Mouse (Mus musculus) neutrophil, adult 5-6 weeks (primary cell): Measurements from ENCODE around the gene Slc23a2. TPM values are rescaled to one million over a fixed set of nuclear protein-coding genes. Genes with fewer than 3 reads are reported as not detected.

Experiments used
- ATAC-seq: fragments of 151-379, 151-347 bp; 2 replicates; pipeline ENCODE4 v1.8.0; 2017; ENCODE audit warnings: mild to moderate bottlenecking, moderate TSS enrichment; ENCODE audit not compliant: insufficient number of reproducible peaks, poor library complexity, low FRiP score, severe bottlenecking; ENCODE audit errors: extremely low read depth
- total RNA-seq: library from RNA; stranded (forward); fragments of 200-1000 nt; gene quantifications from 2 replicates; pipeline ENCODE4 v1.2.3, GENCODE M21; 2017

Slc23a2 gene
- total RNA-seq, 1 experiment from 2014 or later = 16.5 TPM

DNA sequence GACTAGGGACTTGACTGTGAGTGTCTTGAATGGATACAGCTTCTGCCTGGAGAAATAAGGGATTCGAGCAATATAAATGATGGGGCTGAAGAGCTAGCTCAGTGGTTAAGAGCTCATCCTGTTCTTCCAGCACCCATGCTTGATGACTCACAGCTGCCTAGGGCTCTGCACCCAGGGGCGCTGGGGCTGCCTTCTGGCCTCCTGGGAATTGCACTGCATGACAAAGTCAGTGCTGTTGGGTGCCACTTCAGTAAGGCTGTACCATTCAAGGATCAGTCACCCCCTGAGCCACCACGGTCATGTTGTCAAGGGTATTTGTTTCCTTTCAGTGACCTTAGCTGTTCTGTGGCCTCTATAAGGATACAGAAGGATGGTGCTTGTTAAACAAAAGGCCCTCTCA is 81.1 kb downstream of the Slc23a2 start:
- ATAC-seq = no peak

DNA sequence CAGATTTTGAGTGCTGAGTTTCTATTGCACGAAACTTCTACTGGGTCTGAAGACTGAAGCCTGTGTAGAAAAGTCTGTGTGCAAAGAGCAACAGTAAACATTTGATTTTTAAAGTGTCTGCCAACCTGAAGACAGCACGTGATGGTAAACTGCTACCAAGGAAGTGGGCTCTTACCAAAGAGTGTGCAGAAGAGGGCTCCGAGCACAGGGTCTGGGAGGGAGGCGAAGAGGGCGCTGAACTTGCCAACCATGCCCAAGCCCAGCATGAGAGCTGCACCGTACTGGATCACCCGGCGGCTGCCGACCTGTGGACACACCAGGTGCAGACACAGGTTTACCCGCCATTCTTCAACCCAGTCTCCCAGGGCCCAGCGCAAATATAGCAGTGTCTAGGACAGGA is 83.0 kb downstream of the Slc23a2 start:
- ATAC-seq = no peak

DNA sequence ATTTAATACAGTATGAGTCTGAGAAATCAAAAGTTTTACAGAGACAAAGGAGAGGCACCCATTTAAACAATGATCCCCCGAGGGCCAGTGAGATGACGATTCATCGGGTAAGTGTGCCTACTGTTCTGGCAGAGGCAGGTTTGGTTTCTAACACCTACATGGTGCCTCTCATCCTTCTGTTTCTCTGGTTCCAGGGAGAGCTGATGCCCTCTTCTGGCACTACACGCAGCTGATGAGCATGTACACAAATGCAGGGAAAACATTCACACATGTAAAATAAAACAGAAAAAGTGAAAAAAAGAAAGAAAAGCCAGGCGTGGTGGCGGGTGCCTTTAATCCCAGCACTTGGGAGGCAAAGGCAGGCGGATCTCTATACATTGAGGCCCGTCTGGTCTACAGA is 85.0 kb downstream of the Slc23a2 start:
- ATAC-seq = 0 out of 2 replicates have a peak, but pooled peaks have one; percentile 38

DNA sequence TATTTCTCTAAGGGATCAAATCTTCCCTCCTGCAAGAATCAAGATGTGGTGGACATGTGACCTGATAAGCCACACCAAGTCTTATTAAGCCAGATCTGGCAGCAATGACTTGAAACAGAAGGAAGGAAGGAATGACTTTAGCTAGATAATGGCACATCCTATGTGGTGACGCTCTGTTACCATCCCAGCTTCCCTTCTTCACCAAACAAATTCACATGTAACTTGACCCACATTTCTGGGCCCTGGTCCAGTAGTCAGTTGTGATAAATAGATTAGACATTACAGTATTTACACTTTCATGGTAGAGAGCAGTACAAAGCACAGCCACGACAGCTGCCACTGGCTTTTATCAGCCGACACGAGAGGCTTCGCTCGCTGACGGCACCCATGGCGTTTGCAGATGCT is 89.6 kb downstream of the Slc23a2 start:
- no peak for ATAC-seq

DNA sequence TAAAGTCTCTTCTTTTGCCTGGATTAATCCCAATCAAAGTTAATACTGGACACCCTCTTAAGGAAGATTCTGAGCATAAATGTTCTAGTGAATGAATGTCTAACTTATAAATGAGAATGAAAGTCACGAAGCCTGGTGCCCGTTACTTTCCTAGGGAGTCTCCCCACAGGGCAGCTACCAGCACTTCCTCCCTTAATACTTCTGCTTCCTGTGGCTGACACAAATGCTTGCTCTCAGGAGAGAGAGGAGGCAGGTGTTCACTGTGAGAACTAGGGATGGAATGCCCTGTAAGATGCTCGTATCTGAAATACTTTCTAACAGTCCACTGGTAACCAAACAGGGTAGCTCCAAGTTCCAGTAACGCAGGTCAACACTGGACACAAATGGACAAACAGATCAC is 91.1 kb downstream of the Slc23a2 start:
- 0 out of 2 replicates have a peak, but pooled peaks have one; percentile 50 for ATAC-seq

DNA sequence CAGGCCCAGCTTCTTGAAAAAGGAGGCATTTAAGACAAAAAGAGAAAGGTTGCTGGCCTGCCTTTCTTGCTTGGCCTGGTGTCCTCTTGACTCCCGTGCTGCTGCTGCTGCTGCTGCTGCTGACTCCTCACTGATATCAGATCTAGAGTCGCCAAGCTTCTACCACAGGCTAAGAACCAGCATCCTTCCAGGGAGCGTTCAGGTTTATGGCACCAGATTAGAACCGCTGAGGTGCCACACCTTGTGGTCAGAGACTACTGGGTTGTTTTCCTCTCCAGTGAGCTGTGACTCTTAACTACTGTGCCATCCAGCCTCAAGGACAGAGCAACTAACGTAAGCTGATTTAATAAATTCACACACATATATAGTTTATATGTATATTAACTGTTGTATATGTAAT is 93.1 kb downstream of the Slc23a2 start:
- peak; percentile 51; the same call in 1 of the 2 replicates for ATAC-seq

DNA sequence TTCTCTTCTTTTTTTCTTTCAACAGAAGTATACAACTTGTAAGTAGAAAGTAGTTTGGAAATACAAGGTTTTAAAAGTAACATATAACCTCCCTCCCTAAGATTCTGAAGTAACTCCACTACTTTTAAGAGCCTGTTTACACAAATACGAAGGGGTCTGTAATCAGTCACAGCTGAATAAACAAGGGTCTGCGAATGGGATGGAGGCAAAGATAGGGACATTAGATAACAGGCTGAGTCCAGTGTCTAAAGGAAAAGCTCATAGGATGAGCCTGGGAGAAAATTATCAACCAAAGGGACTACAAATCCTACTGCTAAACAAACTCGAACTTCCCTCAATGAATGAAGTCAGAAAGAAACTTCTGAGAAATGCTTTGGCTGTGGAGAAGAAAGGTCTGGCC is 95.0 kb downstream of the Slc23a2 start:
- no peak for ATAC-seq

DNA sequence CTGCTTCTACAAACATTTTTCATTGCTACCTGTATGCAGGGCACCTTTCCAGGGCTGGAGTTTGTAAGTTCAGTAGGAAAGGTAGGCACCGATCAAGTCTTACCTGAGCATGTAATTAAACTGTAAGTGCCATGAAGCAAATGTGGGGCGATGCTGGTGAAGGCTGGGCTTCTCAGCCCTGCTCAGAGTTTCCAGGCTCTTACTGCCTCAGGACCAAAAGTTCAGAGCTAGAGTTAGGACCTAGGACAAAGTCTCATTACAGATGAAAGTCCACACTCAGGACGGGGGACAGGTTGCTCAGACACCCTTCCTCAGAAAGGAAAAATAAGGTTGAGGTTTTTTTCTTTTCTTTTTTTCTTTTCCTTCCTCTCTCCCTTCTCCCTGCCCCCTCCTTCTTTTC is 95.4 kb downstream of the Slc23a2 start:
- ATAC-seq = no peak

DNA sequence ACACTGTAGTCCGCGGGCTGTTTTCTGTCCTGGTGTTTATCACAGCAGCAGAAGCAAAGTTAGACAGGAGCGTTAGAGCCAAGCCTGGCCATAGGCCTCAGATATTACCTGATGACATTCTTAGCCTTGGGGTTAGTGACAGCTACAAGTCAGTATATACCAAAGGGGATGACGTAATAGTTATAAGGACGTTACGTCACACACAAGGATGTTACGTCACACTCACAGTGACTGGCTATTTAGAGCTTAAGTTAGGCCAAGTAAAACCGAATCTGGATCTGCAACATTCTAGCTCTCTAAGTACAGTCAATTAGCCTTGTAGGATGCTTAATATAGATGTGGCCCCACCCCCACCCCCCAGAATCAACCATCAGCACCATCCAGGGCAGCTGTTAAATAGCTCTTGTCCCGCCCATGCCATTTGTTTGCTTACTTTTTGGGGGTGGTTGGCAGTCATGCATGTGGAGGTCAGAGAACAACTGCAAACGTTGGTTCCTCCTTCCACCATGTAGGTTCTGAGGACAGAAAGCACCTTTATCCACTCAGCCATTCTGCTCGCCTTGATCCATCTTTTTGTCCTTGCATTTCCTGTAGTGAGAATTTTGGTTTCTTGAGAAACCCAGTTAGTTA is 96.7 kb downstream of the Slc23a2 start:
- peak; percentile 30; the same call in 1 of the 2 replicates for ATAC-seq

DNA sequence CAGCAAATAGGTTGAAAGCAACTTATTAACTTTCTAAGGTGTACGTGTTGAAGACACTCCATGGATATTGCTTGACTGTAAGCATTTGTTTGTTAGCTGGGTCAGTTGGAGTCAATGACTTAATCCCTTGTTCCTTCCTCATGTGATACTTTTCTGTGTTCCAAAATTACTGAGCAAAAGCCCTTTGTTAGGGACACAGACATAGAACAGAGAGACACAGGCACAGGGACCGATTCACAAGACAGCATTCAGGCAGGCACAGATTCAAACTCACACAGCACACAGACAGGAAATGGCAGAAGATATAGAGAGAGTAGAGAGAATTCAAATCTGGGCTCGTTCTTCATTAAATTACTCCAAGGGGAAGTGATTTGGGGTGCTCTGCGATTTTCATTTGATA is 97.5 kb downstream of the Slc23a2 start:
- ATAC-seq = no peak

DNA sequence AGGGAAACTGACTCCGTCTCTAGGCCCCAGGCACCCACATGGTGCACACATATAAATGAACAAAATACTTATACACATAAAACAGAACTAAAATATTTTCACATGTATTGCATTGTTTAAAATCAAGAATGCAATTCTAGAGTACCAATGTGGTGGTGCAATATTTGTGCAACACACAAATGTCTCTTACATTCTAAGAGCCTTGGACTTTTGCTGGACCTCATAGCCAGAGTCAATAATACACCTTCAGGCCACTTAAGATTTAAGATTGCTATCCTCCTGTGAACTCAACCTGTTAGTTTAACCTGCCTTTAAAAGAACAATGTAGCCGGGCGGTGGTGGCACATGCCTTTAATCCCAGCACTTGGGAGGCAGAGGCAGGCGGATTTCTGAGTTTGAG is 98.2 kb downstream of the Slc23a2 start:
- ATAC-seq = no peak

DNA sequence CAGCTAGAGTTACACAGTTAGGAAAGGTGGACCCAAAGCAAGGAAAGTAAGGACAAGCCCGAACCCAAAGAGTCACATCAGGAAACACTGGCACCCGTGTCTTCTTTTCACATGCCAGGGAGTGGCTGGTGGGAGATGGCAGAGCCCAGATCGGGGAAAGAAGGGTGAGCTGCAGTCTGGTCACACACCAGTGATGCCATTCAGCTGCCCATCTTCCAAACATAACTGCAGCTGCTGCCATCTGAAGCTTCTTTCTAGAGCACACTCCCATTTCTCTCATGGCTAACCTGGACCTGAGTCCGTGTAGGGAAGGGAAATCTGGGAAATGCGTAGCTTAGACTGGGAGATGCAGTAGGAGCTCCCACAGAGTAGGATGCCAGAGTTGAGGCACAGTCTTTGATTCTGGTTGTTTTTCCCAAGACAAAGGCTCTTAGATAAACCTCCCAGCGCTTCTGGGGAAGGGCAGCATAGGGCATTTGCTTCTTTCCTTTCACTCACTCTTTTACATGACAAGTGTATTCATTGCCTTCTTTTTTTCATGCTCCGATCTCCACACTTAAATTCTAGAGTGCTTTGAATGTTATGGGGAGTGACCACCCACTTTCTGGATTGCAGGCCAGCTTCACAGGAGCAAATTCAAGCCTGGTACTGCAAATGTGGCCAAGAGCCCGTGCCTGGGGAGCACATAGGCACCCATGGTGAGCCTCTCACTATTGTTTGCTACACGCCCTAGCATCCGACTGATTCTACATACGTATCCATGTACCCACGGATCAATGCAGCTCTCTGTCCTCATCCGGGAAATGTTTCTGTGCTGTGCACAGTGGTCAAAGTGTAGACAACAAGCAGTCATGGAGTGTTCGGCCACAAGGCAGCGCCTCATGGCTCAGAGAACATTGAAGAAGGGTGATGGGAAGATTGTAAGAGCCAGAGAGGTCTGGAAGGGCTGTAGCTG is 100.3 kb downstream of the Slc23a2 start:
- no peak for ATAC-seq

DNA sequence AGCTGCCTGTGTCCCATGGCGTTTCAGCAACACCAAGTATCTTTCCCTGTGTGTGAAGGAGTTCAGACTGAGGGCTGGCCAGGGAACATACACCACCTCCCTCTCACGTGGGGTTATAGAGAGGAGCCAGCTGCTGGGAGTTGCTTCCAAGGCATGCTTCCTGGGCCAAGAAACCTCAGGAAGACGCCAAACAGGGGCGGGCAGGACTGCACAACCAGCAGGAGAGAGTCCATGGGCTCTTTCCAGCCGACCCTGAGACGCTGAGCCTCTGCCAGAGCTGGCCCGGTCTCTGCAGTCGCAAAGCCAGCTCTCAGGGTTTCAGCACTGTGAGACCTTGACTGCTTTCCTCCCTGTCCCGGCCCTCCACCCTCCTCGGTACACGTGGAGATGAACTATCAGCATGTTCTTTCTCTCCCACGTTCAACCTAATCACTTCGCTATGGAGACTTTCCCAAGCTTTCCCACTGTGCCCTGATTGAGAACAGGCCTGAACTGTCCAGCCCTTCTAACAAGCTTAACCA is 101.7 kb downstream of the Slc23a2 start:
- no peak for ATAC-seq

DNA sequence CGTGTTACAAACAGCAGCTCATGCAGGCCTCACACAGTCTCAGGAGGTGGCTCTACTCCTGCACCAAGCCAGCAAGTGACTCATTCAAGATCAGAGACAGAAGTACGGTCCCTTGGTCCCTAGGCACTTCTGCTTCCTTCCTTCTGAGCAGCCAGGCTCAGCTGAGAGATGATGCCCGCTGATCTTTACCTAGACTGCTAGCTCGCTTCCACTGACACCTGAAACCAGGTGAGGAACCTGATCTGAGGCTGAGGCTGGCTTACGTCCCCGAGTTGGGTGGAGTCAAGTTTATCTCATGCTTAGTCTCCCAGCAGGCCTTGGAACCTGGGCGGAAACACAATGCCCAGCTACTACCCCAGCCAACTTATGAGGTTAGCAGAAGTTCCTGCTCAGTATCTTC is 105.0 kb downstream of the Slc23a2 start:
- ATAC-seq = peak; percentile 72

DNA sequence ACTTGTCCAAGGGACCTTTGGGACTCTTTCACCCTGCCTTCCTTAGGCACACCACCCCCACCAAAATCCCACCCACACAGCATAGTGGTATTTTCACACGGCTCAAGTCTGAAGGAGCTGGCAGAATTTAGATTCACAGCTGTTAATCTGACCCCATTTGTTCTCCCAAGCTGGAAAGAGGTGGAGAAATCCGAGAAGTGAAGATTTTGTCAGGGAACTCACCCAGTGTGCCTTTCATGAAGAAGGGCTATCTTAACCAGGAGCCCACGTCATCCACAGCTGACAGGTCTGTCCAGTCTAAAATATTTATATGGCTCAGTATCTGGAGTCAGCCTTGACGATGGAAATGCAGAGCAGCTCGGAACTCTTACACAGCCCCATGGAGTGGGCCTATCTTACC is 108.6 kb downstream of the Slc23a2 start:
- no peak for ATAC-seq

DNA sequence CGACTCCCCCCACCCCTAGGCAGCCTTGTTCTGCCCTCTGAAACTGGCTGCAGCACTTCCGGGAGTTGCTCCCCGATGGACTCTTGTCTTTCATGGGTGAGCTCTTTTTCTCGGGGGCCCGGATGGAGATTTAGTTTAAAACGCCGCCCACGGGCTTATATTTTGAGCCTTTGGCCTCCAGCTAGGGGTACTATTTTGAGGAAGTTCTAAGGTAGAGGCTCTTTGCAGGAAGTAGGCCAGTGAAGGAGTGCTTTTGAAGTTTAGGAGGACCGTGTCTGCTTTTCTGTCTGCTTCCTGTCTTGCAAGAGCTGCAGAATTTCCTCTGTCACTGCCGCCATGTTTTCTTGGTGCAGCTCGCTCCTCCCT is 109.5 kb downstream of the Slc23a2 start:
- peak; percentile 76 for ATAC-seq

DNA sequence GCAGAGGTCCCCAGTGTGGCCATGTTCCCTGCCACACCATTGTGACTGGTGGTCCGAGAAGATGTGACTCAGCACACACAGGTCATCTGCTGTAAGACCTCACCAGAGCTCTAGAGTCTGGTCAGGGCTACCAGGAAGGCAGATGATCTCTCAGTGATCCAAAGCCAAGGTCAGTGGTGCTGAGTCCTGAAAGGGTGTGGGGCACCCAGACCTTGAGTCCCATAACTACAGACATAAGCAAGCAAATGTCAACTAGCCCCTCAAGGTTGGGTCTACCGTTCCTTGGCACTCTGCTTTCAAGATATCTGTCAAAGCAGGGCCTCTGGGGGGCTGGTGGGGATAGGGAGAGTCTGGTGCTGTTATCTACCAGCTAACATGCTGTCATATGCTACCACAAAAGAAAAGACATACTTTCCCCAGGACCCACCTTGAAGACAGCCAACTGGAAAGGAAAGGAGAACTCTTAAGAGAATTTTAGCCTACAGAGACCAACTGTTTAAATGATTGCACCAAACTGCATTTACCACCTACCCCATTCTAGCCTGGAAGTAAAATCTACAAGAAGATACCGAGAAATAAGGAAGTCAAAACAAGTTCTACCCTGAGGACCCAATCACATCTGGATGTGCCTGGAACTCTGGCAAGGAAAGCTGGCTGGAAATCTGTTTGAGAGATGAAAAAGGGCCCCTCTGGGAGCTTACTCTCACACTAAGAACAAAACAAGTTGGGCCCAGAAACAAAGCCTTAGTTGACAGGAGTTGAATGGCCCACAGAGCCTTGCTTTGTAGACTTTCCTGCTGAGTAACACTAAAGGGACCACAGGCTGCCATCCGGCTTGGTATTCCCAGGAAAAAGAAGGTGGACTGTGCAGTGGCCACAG is 110.1 kb downstream of the Slc23a2 start:
- no peak for ATAC-seq

DNA sequence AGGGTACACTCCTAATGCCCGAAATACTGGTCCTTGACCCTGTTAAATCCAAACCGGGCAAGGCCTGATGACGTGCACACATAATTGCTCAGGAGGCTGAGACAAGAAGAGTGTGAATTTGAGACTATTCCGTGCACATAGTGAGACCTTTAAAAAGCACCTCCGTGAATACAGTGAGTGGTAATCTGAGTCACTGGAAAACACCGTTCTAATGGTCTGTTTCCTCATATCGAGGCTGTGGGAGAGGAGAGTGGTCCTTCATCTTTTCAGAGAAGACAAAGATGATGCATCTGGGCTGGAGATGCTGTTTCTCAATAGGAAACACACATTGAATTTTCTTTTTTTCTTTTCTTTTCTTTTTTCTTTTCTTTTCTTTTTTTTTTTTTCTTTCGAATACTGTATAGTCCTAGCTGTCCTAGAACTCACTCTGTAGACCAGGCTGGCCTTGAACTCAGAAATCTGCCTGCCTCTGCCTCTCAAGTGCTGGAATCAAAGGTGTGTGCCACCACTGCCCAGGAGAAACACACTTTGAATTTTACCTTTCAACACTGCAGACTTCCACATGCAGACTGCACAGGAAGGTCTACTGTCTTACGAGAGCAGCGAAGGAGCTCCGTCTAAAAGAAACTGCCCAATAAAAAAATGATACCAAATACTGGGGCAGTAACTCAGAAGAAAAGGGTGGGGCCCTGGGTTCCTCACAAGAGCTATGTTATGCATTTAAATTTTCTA is 113.4 kb downstream of the Slc23a2 start:
- ATAC-seq = no peak
